Mouse (Mus musculus) kidney, postnatal 25 days (tissue): ENCODE data around the gene Exoc3l.
A peak's percentile ranks its signal among the peaks of the same experiment; 100 is the strongest.

Experiments used
- DNase-seq, 2 experiments: peaks; one replicate each; pipeline ENCODE4 v3.0.0; 2021; ENCODE audit warnings: mixed read lengths in 2 of 2

Gene Exoc3l

GRCm38 (mm10) chr8:105313622-105314402 lies 17.9 kb upstream of the Exoc3l start:
- no peak for DNase-seq

- DNase-seq, result no peak
These were observed 17.1 kb upstream of the Exoc3l start for GRCm38 (mm10) chr8:105312891-105313481.

GRCm38 (mm10) chr8:105311718-105312117 lies 15.8 kb upstream of the Exoc3l start:
- no peak for DNase-seq

- no peak for DNase-seq
These were observed 14.2 kb upstream of the Exoc3l start for GRCm38 (mm10) chr8:105310118-105310517.

- DNase-seq, result no peak
These were observed 13.4 kb upstream of the Exoc3l start for GRCm38 (mm10) chr8:105309142-105309847.

- DNase-seq, result no peak
These were observed 12.5 kb upstream of the Exoc3l start for GRCm38 (mm10) chr8:105308428-105308827.

GRCm38 (mm10) chr8:105307670-105308069 lies 11.8 kb upstream of the Exoc3l start:
- peak in 1 of 2 experiments; percentile 51 for DNase-seq

GRCm38 (mm10) chr8:105306146-105306691 lies 10.3 kb upstream of the Exoc3l start:
- no peak for DNase-seq

GRCm38 (mm10) chr8:105305211-105306145 lies 9.6 kb upstream of the Exoc3l start, which contains the start of gene Elmo3:
Elmo3 (plus strand) TSS chr8:105305601.
- DNase-seq, result peak; percentile 87 to 95

GRCm38 (mm10) chr8:105304325-105305210 lies 8.7 kb upstream of the Exoc3l start:
- peak in 1 of 2 experiments; percentile 36 for DNase-seq

GRCm38 (mm10) chr8:105303874-105304273 lies 8.0 kb upstream of the Exoc3l start:
- no peak for DNase-seq

- no peak for DNase-seq
These were observed 7.5 kb upstream of the Exoc3l start for GRCm38 (mm10) chr8:105303396-105303795.

- peak in 1 of 2 experiments; percentile 46 for DNase-seq
These were observed 4.1 kb upstream of the Exoc3l start for GRCm38 (mm10) chr8:105299962-105300361.

- DNase-seq, result peak in 1 of 2 experiments; percentile 33
These were observed 2.7 kb upstream of the Exoc3l start for GRCm38 (mm10) chr8:105298351-105299252.

- DNase-seq, result peak; percentile 95 to 97
These were observed 1.8 kb upstream of the Exoc3l start, which contains the start of gene E2f4 for GRCm38 (mm10) chr8:105297511-105298192. E2f4 (plus strand) TSS chr8:105297663.

- no peak for DNase-seq
These were observed 645 bp downstream of the Exoc3l start for GRCm38 (mm10) chr8:105295256-105295655.

GRCm38 (mm10) chr8:105294776-105295175 lies 1.1 kb downstream of the Exoc3l start:
- no peak for DNase-seq

GRCm38 (mm10) chr8:105293405-105293804 lies 2.5 kb downstream of the Exoc3l start:
- no peak for DNase-seq

GRCm38 (mm10) chr8:105292471-105292870 lies 3.4 kb downstream of the Exoc3l start:
- peak in 1 of 2 experiments; percentile 33 for DNase-seq
